Mouse (Mus musculus) embryonic facial prominence, embryonic 11.5 days (tissue): ENCODE data around the gene Sinhcaf. TPM values are rescaled to one million over a fixed set of nuclear protein-coding genes. Genes with fewer than 3 reads are reported as not detected.
"Not testable (repeated sequence)": the region's sequence is repeated elsewhere in the genome, so short reads cannot be mapped to it uniquely, and the experiment has no call there.

Experiments used
- ATAC-seq: fragments of 200-750 bp; cut with Nextera tagmentation; replicated peaks from 2 replicates; pipeline ENCODE4 v1.8.0; 2017; ENCODE audit warnings: low read depth; ENCODE audit not compliant: insufficient number of reproducible peaks, low FRiP score, low TSS enrichment
- DNase-seq: peaks from one replicate; pipeline ENCODE4 v3.0.0-alpha.2; 2015; ENCODE audit warnings: low spot score
- H3K27ac ChIP-seq: fragments of 300-500 bp; sonication (generic); replicated peaks from 2 replicates; pipeline ENCODE4 v1.5.1; 2014; ENCODE audit warnings: mild to moderate bottlenecking, low read depth, low read length, control low read depth
- H3K27me3 ChIP-seq: fragments of 300-500 bp; sonication (generic); 2 replicates; pipeline ENCODE4 v1.6.1; 2014; ENCODE audit warnings: mild to moderate bottlenecking, low read length, moderate library complexity, mixed read lengths; ENCODE audit not compliant: control insufficient read depth, insufficient read depth
- H3K36me3 ChIP-seq: fragments of 300-500 bp; sonication (generic); replicated peaks from 2 replicates; pipeline ENCODE4 v1.6.1; 2014; ENCODE audit warnings: low read depth, mild to moderate bottlenecking, low read length, moderate library complexity, mixed read lengths; ENCODE audit not compliant: control insufficient read depth, insufficient read depth
- H3K4me1 ChIP-seq: fragments of 300-500 bp; sonication (generic); 2 replicates; pipeline ENCODE4 v1.6.1; 2014; ENCODE audit warnings: low read length, mixed read lengths; ENCODE audit not compliant: control insufficient read depth, insufficient read depth
- H3K4me2 ChIP-seq: fragments of 300-500 bp; sonication (generic); 2 replicates; pipeline ENCODE4 v1.6.1; 2014; ENCODE audit warnings: low read depth, mild to moderate bottlenecking, control low read depth, low read length, moderate library complexity
- H3K4me3 ChIP-seq: fragments of 300-500 bp; sonication (generic); 2 replicates; pipeline ENCODE4 v1.5.1; 2014; ENCODE audit warnings: low read depth, low read length, control low read depth
- H3K9ac ChIP-seq: fragments of 300-500 bp; sonication (generic); replicated peaks from 2 replicates; pipeline ENCODE4 v1.6.1; 2014; ENCODE audit warnings: mild to moderate bottlenecking, control low read depth, low read length
- H3K9me3 ChIP-seq: fragments of 300-500 bp; sonication (generic); replicated peaks from 2 replicates; pipeline ENCODE4 v1.6.1; 2016; ENCODE audit warnings: mild to moderate bottlenecking, low read length, inconsistent platforms, mixed read lengths; ENCODE audit not compliant: control insufficient read depth
- WGBS: fragments of 180-500 bp; shearing (Covaris S2); extraction: QIAGEN DNeasy Blood & Tissue Kit; methylation state at CpG from one replicate; pipeline ENCODE4 v1.1.7; 2014; 5-methylcytosine and 5-hydroxymethylcytosine counted together
- polyA plus RNA-seq: library from polyadenylated mRNA; unstranded; fragments of >200 nt; fragmentation: Nextera tagmentation; extraction: Ambion mirVana; gene quantifications from 2 replicates; pipeline ENCODE4 v1.2.1, GENCODE M21; 2014

The Sinhcaf gene
- 254 and 263 TPM in 2 replicates for polyA plus RNA-seq

- ATAC-seq = peak; percentile 72
- no peaks in the 10 kb centered on the region for H3K4me1 ChIP-seq
- DNase-seq = peak; percentile 100
- peak within 1 kb of the TSS; percentile 100 for H3K9ac ChIP-seq
- H3K9me3 ChIP-seq = no peaks in the 10 kb centered on the region
- H3K36me3 ChIP-seq = no peaks in the 10 kb centered on the region; the same call in 1 of the 2 replicates
- H3K4me3 ChIP-seq = peak within 1 kb of the TSS; percentile 97
- H3K27ac ChIP-seq = peak within 1 kb of the TSS; percentile 93
- under 1% methylated on average over 47 of the region's 47 CpGs for WGBS
- H3K4me2 ChIP-seq = peak within 1 kb of the TSS; percentile 63
- H3K27me3 ChIP-seq = no peaks in the 10 kb centered on the region
These were observed at the start of gene Sinhcaf for GRCm38 (mm10) chr6:148946409-148946742. Gene Sinhcaf (minus strand): TSS chr6:148946467.

- H3K4me2 ChIP-seq = no peak overlapping the region
- H3K36me3 ChIP-seq = no peaks in the 10 kb centered on the region
- no peaks in the 10 kb centered on the region for H3K4me1 ChIP-seq
- no peaks in the 10 kb centered on the region for H3K9me3 ChIP-seq
- H3K9ac ChIP-seq = no peak overlapping the region
- no peak overlapping the region for H3K27ac ChIP-seq
- H3K4me3 ChIP-seq = no peak overlapping the region
- DNase-seq = no peak
- H3K27me3 ChIP-seq = no peaks in the 10 kb centered on the region
- ATAC-seq = no peak
- 68% methylated on average over 5 of the region's 5 CpGs for WGBS
These were observed 48.2 kb upstream of the Sinhcaf start for GRCm38 (mm10) chr6:148994327-148994999.

- H3K27ac ChIP-seq = no peak overlapping the region
- no peak overlapping the region for H3K4me3 ChIP-seq
These were observed 47.1 kb upstream of the Sinhcaf start for GRCm38 (mm10) chr6:148993117-148994077.

GRCm38 (mm10) chr6:148992373-148993116, 46.3 kb upstream of the Sinhcaf start:
- Histone ChIP-seq H3K4me3 (no peak overlapping the region), H3K4me2 (no peak overlapping the region), H3K4me1 (no peaks in the 10 kb centered on the region), H3K27ac (no peak overlapping the region), H3K27me3 (no peaks in the 10 kb centered on the region), H3K36me3 (no peaks in the 10 kb centered on the region), H3K9ac (no peak overlapping the region), H3K9me3 (no peaks in the 10 kb centered on the region)
- DNase-seq = peak; percentile 48
- no peak for ATAC-seq
- WGBS = 35% methylated on average over 4 of the region's 4 CpGs

More at GRCm38 (mm10) chr6:148993117-148994077, 47.1 kb upstream of the Sinhcaf start:
- peak; percentile 61 for DNase-seq
- 26% methylated on average over 9 of the region's 9 CpGs for WGBS
- ATAC-seq = peak; percentile 70; the same call in 1 of the 2 replicates
- H3K27me3 ChIP-seq = no peaks in the 10 kb centered on the region
- H3K4me2 ChIP-seq = no peak overlapping the region
- H3K36me3 ChIP-seq = no peaks in the 10 kb centered on the region
- H3K9ac ChIP-seq = no peak overlapping the region
- no peaks in the 10 kb centered on the region for H3K9me3 ChIP-seq
- no peaks in the 10 kb centered on the region for H3K4me1 ChIP-seq

- no peaks in the 10 kb centered on the region for H3K27me3 ChIP-seq
- H3K4me1 ChIP-seq = no peaks in the 10 kb centered on the region
- no peak overlapping the region for H3K9ac ChIP-seq
- no peak for DNase-seq
- no peaks in the 10 kb centered on the region for H3K36me3 ChIP-seq
- WGBS = 45% methylated on average over 6 of the region's 6 CpGs
- no peaks in the 10 kb centered on the region for H3K9me3 ChIP-seq
- H3K4me2 ChIP-seq = no peak overlapping the region
- no peak overlapping the region for H3K27ac ChIP-seq
- H3K4me3 ChIP-seq = no peak overlapping the region
- ATAC-seq = no peak
These were observed 45.5 kb upstream of the Sinhcaf start for GRCm38 (mm10) chr6:148991660-148992372.

- 67% methylated on average over 1 of the region's 3 CpGs for WGBS
- H3K4me3 ChIP-seq, ATAC-seq: not testable (repeated sequence)
These were observed 43.7 kb upstream of the Sinhcaf start for GRCm38 (mm10) chr6:148989792-148990491.

GRCm38 (mm10) chr6:148986003-148986402, 39.7 kb upstream of the Sinhcaf start:
- Histone ChIP-seq H3K36me3 (no peaks in the 10 kb centered on the region), H3K4me1 (no peaks in the 10 kb centered on the region), H3K4me3 (no peak overlapping the region), H3K27me3 (no peaks in the 10 kb centered on the region), H3K9ac (no peak overlapping the region), H3K4me2 (no peak overlapping the region), H3K9me3 (no peaks in the 10 kb centered on the region), H3K27ac (no peak overlapping the region)
- ATAC-seq (no peak), DNase-seq (no peak)
- 94% methylated on average over 4 of the region's 4 CpGs for WGBS

More at GRCm38 (mm10) chr6:148989792-148990491, 43.7 kb upstream of the Sinhcaf start:
- H3K4me1 ChIP-seq, H3K36me3 ChIP-seq, H3K27ac ChIP-seq, H3K9me3 ChIP-seq, H3K4me2 ChIP-seq, DNase-seq, H3K27me3 ChIP-seq, H3K9ac ChIP-seq: not testable (repeated sequence)
